Mouse (Mus musculus): ENCODE data around the gene Ninj2. TPM values are rescaled to one million over a fixed set of nuclear protein-coding genes. Genes with fewer than 3 reads are reported as not detected.

The Ninj2 gene
- polyA plus RNA-seq, 1 experiment from 2014 or later, result not detected

GRCm38 (mm10) chr6:120193174-120193573, 100.0 kb downstream of the Ninj2 start:
- no peaks in the 10 kb centered on the region for H3K9me3 ChIP-seq (ENCODE audit: control insufficient read depth, low read length)
- 17% methylated on average over 5 of the region's 5 CpGs for WGBS
- peaks cover 23 to 28% of the 10 kb centered on the region in 2 experiments for H3K4me1 ChIP-seq (ENCODE audit: control insufficient read depth in 2 of 2, insufficient read depth in 2 of 2, low read length in 2 of 2)
- H3K36me3 ChIP-seq (ENCODE audit: control insufficient read depth, insufficient read depth, low read length), result no peaks in the 10 kb centered on the region
- no peak for ATAC-seq (ENCODE audit: insufficient number of reproducible peaks, insufficient read depth, low FRiP score, low read depth)
- H3K27ac ChIP-seq (replicated peaks in 1 of 2; ENCODE audit: control insufficient read depth in 1 of 2, insufficient read depth in 1 of 2, low read depth in 2 of 2, low read length in 2 of 2), result peak overlapping the region in 1 of 2 experiments; percentile 30; a peak in 1 of 4 replicates
- no peaks in the 10 kb centered on the region for H3K27me3 ChIP-seq (ENCODE audit: control insufficient read depth, insufficient read depth, low read length)
- H3K4me3 ChIP-seq (ENCODE audit: control insufficient read depth in 1 of 2, insufficient read depth in 1 of 2, low read depth in 1 of 2, low read length in 2 of 2), result no peak overlapping the region
- H3K4me2 ChIP-seq (ENCODE audit: low read length), result no peak overlapping the region
- 0 out of 2 replicates have a peak overlapping the region, but pooled peaks have one; percentile 9 for H3K9ac ChIP-seq (ENCODE audit: low read length)

- Histone ChIP-seq H3K4me1 (ENCODE audit: control insufficient read depth in 2 of 2, insufficient read depth in 2 of 2, low read length in 2 of 2) (peaks cover 17 to 24% of the 10 kb centered on the region in 2 experiments), H3K9me3 (ENCODE audit: control insufficient read depth, low read length) (no peaks in the 10 kb centered on the region), H3K36me3 (ENCODE audit: control insufficient read depth, insufficient read depth, low read length) (no peaks in the 10 kb centered on the region), H3K4me3 (ENCODE audit: control insufficient read depth in 1 of 2, insufficient read depth in 1 of 2, low read depth in 1 of 2, low read length in 2 of 2) (no peak overlapping the region), H3K4me2 (ENCODE audit: low read length) (no peak overlapping the region), H3K9ac (ENCODE audit: low read length) (no peak overlapping the region), H3K27me3 (ENCODE audit: control insufficient read depth, insufficient read depth, low read length) (no peaks in the 10 kb centered on the region), H3K27ac (replicated peaks in 1 of 2; ENCODE audit: control insufficient read depth in 1 of 2, insufficient read depth in 1 of 2, low read depth in 2 of 2, low read length in 2 of 2) (no peak overlapping the region)
- 84% methylated on average over 1 of the region's 1 CpGs for WGBS
- ATAC-seq (ENCODE audit: insufficient number of reproducible peaks, insufficient read depth, low FRiP score, low read depth), result no peak
Observed at GRCm38 (mm10) chr6:120193793-120194192, 100.6 kb downstream of the Ninj2 start.

- no peak overlapping the region for H3K27ac ChIP-seq (replicated peaks in 1 of 2; ENCODE audit: control insufficient read depth in 1 of 2, insufficient read depth in 1 of 2, low read depth in 2 of 2, low read length in 2 of 2)
- WGBS, result 63% methylated on average over 10 of the region's 10 CpGs
Observed at GRCm38 (mm10) chr6:120194305-120194704, 101.2 kb downstream of the Ninj2 start.

GRCm38 (mm10) chr6:120194963-120195362, 101.8 kb downstream of the Ninj2 start:
- Histone ChIP-seq H3K27ac (replicated peaks in 1 of 2; ENCODE audit: control insufficient read depth in 1 of 2, insufficient read depth in 1 of 2, low read depth in 2 of 2, low read length in 2 of 2) (no peak overlapping the region), H3K36me3 (ENCODE audit: control insufficient read depth, insufficient read depth, low read length) (no peaks in the 10 kb centered on the region), H3K9me3 (ENCODE audit: control insufficient read depth, low read length) (no peaks in the 10 kb centered on the region), H3K4me2 (ENCODE audit: low read length) (no peak overlapping the region), H3K9ac (ENCODE audit: low read length) (no peak overlapping the region), H3K4me1 (ENCODE audit: control insufficient read depth in 2 of 2, insufficient read depth in 2 of 2, low read length in 2 of 2) (peaks cover 17 to 24% of the 10 kb centered on the region in 2 experiments), H3K4me3 (ENCODE audit: control insufficient read depth in 1 of 2, insufficient read depth in 1 of 2, low read depth in 1 of 2, low read length in 2 of 2) (no peak overlapping the region), H3K27me3 (ENCODE audit: control insufficient read depth, insufficient read depth, low read length) (no peaks in the 10 kb centered on the region)
- ATAC-seq (ENCODE audit: insufficient number of reproducible peaks, insufficient read depth, low FRiP score, low read depth), result no peak
- 26% methylated on average over 7 of the region's 7 CpGs for WGBS

More at GRCm38 (mm10) chr6:120194305-120194704, 101.2 kb downstream of the Ninj2 start:
- no peaks in the 10 kb centered on the region for H3K9me3 ChIP-seq (ENCODE audit: control insufficient read depth, low read length)
- H3K36me3 ChIP-seq (ENCODE audit: control insufficient read depth, insufficient read depth, low read length), result no peaks in the 10 kb centered on the region
- H3K27me3 ChIP-seq (ENCODE audit: control insufficient read depth, insufficient read depth, low read length), result no peaks in the 10 kb centered on the region
- ATAC-seq (ENCODE audit: insufficient number of reproducible peaks, insufficient read depth, low FRiP score, low read depth), result no peak
- H3K4me3 ChIP-seq (ENCODE audit: control insufficient read depth in 1 of 2, insufficient read depth in 1 of 2, low read depth in 1 of 2, low read length in 2 of 2), result no peak overlapping the region
- H3K9ac ChIP-seq (ENCODE audit: low read length), result no peak overlapping the region
- H3K4me2 ChIP-seq (ENCODE audit: low read length), result no peak overlapping the region
- H3K4me1 ChIP-seq (ENCODE audit: control insufficient read depth in 2 of 2, insufficient read depth in 2 of 2, low read length in 2 of 2), result peaks cover 17 to 24% of the 10 kb centered on the region in 2 experiments

GRCm38 (mm10) chr6:120196837-120197236, 103.7 kb downstream of the Ninj2 start:
- H3K36me3 ChIP-seq (ENCODE audit: control insufficient read depth, insufficient read depth, low read length), result no peaks in the 10 kb centered on the region
- H3K9ac ChIP-seq (ENCODE audit: low read length), result no peak overlapping the region
- no peak overlapping the region for H3K4me3 ChIP-seq (ENCODE audit: control insufficient read depth in 1 of 2, insufficient read depth in 1 of 2, low read depth in 1 of 2, low read length in 2 of 2)
- no peak overlapping the region for H3K4me2 ChIP-seq (ENCODE audit: low read length)
- peaks cover 6 to 10% of the 10 kb centered on the region in 2 experiments for H3K4me1 ChIP-seq (ENCODE audit: control insufficient read depth in 2 of 2, insufficient read depth in 2 of 2, low read length in 2 of 2)
- no peaks in the 10 kb centered on the region for H3K27me3 ChIP-seq (ENCODE audit: control insufficient read depth, insufficient read depth, low read length)
- no peak overlapping the region for H3K27ac ChIP-seq (replicated peaks in 1 of 2; ENCODE audit: control insufficient read depth in 1 of 2, insufficient read depth in 1 of 2, low read depth in 2 of 2, low read length in 2 of 2)
- ATAC-seq (ENCODE audit: insufficient number of reproducible peaks, insufficient read depth, low FRiP score, low read depth), result no peak
- no peaks in the 10 kb centered on the region for H3K9me3 ChIP-seq (ENCODE audit: control insufficient read depth, low read length)
- WGBS, result 37% methylated on average over 2 of the region's 2 CpGs

- WGBS, result 32% methylated on average over 9 of the region's 9 CpGs
- H3K4me3 ChIP-seq (ENCODE audit: control insufficient read depth in 1 of 2, insufficient read depth in 1 of 2, low read depth in 1 of 2, low read length in 2 of 2), result no peak overlapping the region
- H3K9me3 ChIP-seq (ENCODE audit: control insufficient read depth, low read length), result no peaks in the 10 kb centered on the region
- no peaks in the 10 kb centered on the region for H3K27me3 ChIP-seq (ENCODE audit: control insufficient read depth, insufficient read depth, low read length)
- H3K27ac ChIP-seq (replicated peaks in 1 of 2; ENCODE audit: control insufficient read depth in 1 of 2, insufficient read depth in 1 of 2, low read depth in 2 of 2, low read length in 2 of 2), result no peak overlapping the region
- no peak overlapping the region for H3K9ac ChIP-seq (ENCODE audit: low read length)
- no peak for ATAC-seq (ENCODE audit: insufficient number of reproducible peaks, insufficient read depth, low FRiP score, low read depth)
- H3K36me3 ChIP-seq (ENCODE audit: control insufficient read depth, insufficient read depth, low read length), result no peaks in the 10 kb centered on the region
- 0 out of 4 replicates have a peak, but pooled peaks cover 0 to under 1% of the 10 kb centered on the region in 2 experiments for H3K4me1 ChIP-seq (ENCODE audit: control insufficient read depth in 2 of 2, insufficient read depth in 2 of 2, low read length in 2 of 2)
- no peak overlapping the region for H3K4me2 ChIP-seq (ENCODE audit: low read length)
Observed at GRCm38 (mm10) chr6:120197964-120198363, 104.8 kb downstream of the Ninj2 start.

- Histone ChIP-seq H3K4me1 (ENCODE audit: control insufficient read depth in 2 of 2, insufficient read depth in 2 of 2, low read length in 2 of 2) (no peaks in the 10 kb centered on the region), H3K36me3 (ENCODE audit: control insufficient read depth, insufficient read depth, low read length) (no peaks in the 10 kb centered on the region), H3K27me3 (ENCODE audit: control insufficient read depth, insufficient read depth, low read length) (no peaks in the 10 kb centered on the region), H3K9ac (ENCODE audit: low read length) (no peak overlapping the region), H3K27ac (replicated peaks in 1 of 2; ENCODE audit: control insufficient read depth in 1 of 2, insufficient read depth in 1 of 2, low read depth in 2 of 2, low read length in 2 of 2) (no peak overlapping the region), H3K9me3 (ENCODE audit: control insufficient read depth, low read length) (no peaks in the 10 kb centered on the region), H3K4me2 (ENCODE audit: low read length) (no peak overlapping the region), H3K4me3 (ENCODE audit: control insufficient read depth in 1 of 2, insufficient read depth in 1 of 2, low read depth in 1 of 2, low read length in 2 of 2) (no peak overlapping the region)
- no peak for ATAC-seq (ENCODE audit: insufficient number of reproducible peaks, insufficient read depth, low FRiP score, low read depth)
- 48% methylated on average over 10 of the region's 10 CpGs for WGBS
Observed at GRCm38 (mm10) chr6:120199638-120200394, 106.7 kb downstream of the Ninj2 start.
